Mouse (Mus musculus) olfactory bulb, adult 2 months (tissue): ENCODE results near the gene Snrnp35.

ENCODE experiments used
- CTCF ChIP-seq: fragments of 200-500 bp; IDR thresholded peaks from 2 replicates; pipeline ENCODE4 v1.5.1; 2012; ENCODE audit warnings: low read depth, mild to moderate bottlenecking, low read length, moderate library complexity; ENCODE audit not compliant: insufficient read depth
- POLR2A ChIP-seq: fragments of 200-500 bp; IDR thresholded peaks from 2 replicates; pipeline ENCODE4 v1.6.1; 2012; ENCODE audit warnings: mild to moderate bottlenecking, low read depth, low read length, moderate library complexity; ENCODE audit not compliant: insufficient read depth

DNA sequence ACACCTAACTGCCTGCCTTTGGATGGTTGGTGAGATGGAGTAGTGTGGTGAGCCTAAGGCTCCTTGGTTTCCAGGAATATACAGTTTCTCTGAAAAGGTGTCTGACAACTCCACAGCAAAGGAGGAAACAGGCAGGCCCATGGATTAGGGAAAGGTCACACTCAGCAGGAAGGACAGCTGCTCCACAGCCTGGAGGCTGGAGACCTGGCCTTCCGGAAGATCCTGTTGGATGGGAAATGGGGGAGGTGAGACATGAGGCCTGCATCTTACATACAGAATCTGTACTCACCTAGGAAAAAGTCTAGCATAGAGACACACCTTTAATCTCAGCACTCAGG is 28.9 kb upstream of the Snrnp35 start:
- no peak for TF ChIP-seq POLR2A
- no peak for TF ChIP-seq CTCF
